Mouse (Mus musculus) intestine, embryonic 14.5 days (tissue): Measurements from ENCODE around the gene Dmrtb1. TPM values are rescaled to one million over a fixed set of nuclear protein-coding genes. Genes with fewer than 3 reads are reported as not detected.

Experiments
- ATAC-seq: fragments of 200-750 bp; cut with Nextera tagmentation; replicated peaks from 2 replicates; pipeline ENCODE4 v1.8.0; 2017; ENCODE audit warnings: low read depth, moderate number of reproducible peaks, moderate TSS enrichment, moderate library complexity; ENCODE audit not compliant: low FRiP score, low TSS enrichment
- DNase-seq: peaks from one replicate; pipeline ENCODE4 v3.0.0-alpha.2; 2018; ENCODE audit warnings: low spot score
- H3K27ac ChIP-seq: fragments of 300-500 bp; sonication (generic); 2 replicates; pipeline ENCODE4 v1.5.1; 2014; ENCODE audit warnings: low read depth, mild to moderate bottlenecking, control low read depth
- H3K27me3 ChIP-seq: fragments of 300-500 bp; sonication (generic); replicated peaks from 2 replicates; pipeline ENCODE4 v1.6.1; 2014; ENCODE audit warnings: low read length, control low read depth; ENCODE audit not compliant: control insufficient read depth, insufficient read depth
- H3K36me3 ChIP-seq: fragments of 300-500 bp; sonication (generic); 2 replicates; pipeline ENCODE4 v1.6.1; 2014; ENCODE audit warnings: low read length, control low read depth; ENCODE audit not compliant: control insufficient read depth, insufficient read depth
- H3K4me1 ChIP-seq: fragments of 300-500 bp; sonication (generic); replicated peaks from 2 replicates; pipeline ENCODE4 v1.6.1; 2014; ENCODE audit warnings: low read length, control low read depth, mixed read lengths; ENCODE audit not compliant: control insufficient read depth, insufficient read depth
- H3K4me2 ChIP-seq: fragments of 300-500 bp; sonication (generic); 2 replicates; pipeline ENCODE4 v1.6.1; 2014; ENCODE audit warnings: low read length
- H3K4me3 ChIP-seq: fragments of 300-500 bp; sonication (generic); 2 replicates; pipeline ENCODE4 v1.5.1; 2014; ENCODE audit warnings: low read depth, low read length, control low read depth, mixed read lengths
- H3K9ac ChIP-seq: fragments of 300-500 bp; sonication (generic); 2 replicates; pipeline ENCODE4 v1.6.1; 2014; ENCODE audit warnings: mild to moderate bottlenecking, low read length
- H3K9me3 ChIP-seq: fragments of 300-500 bp; sonication (generic); 2 replicates; pipeline ENCODE4 v1.6.1; 2016; ENCODE audit warnings: low read length, control low read depth; ENCODE audit not compliant: control insufficient read depth
- WGBS: fragments of 180-500 bp; shearing (Covaris S2); extraction: QIAGEN DNeasy Blood & Tissue Kit; methylation state at CpG from one replicate; pipeline ENCODE4 v1.1.7; 2014; 5-methylcytosine and 5-hydroxymethylcytosine counted together
- polyA plus RNA-seq: library from polyadenylated mRNA; unstranded; fragments of >200 nt; fragmentation: Nextera tagmentation; extraction: Ambion mirVana; gene quantifications from 2 replicates; pipeline ENCODE4 v1.2.1, GENCODE M21; 2014

The Dmrtb1 gene
- polyA plus RNA-seq, 1 experiment from 2014 or later, result not detected

GRCm38 (mm10) chr4:107673638-107674321 lies 10.2 kb downstream of the Dmrtb1 start:
- H3K27me3 ChIP-seq, result peaks cover 18% of the 10 kb centered on the region
- H3K27ac ChIP-seq, result no peak overlapping the region
- DNase-seq (peak; percentile 94), ATAC-seq (peak; percentile 86)
- no peak overlapping the region for H3K4me3 ChIP-seq
- peaks cover 7% of the 10 kb centered on the region for H3K4me1 ChIP-seq
- H3K36me3 ChIP-seq, result no peaks in the 10 kb centered on the region
- H3K9ac ChIP-seq, result no peak overlapping the region
- 19% methylated on average over 23 of the region's 23 CpGs for WGBS
- peak overlapping the region; percentile 23 for H3K4me2 ChIP-seq
- no peaks in the 10 kb centered on the region for H3K9me3 ChIP-seq

DNA sequence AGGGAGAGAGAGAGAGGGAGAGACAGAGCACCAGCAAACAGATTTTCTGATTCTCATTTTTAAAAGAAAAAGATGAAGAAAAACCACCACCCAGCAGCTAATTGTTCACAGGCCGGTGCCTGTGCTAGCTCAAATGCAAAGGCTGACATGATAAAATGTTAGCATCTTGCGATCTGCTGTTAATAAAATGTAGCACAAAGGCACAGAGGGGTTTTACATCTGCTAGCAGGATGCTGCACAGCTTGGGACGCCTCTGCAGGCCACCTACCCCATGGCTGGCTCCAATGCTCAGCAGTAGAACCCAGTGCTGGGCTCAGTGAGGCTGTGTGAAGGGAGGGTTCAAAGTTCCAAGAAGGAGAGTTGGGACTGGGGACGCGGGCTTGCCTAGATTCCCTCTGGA lies 13.3 kb downstream of the Dmrtb1 start:
- Histone ChIP-seq H3K9ac (no peak overlapping the region), H3K4me2 (no peak overlapping the region), H3K4me3 (no peak overlapping the region), H3K36me3 (no peaks in the 10 kb centered on the region), H3K4me1 (peaks cover 7% of the 10 kb centered on the region), H3K27me3 (peaks cover 18% of the 10 kb centered on the region), H3K9me3 (no peaks in the 10 kb centered on the region), H3K27ac (no peak overlapping the region)
- no peak for DNase-seq
- no peak for ATAC-seq
- 69% methylated on average over 5 of the region's 5 CpGs for WGBS

DNA sequence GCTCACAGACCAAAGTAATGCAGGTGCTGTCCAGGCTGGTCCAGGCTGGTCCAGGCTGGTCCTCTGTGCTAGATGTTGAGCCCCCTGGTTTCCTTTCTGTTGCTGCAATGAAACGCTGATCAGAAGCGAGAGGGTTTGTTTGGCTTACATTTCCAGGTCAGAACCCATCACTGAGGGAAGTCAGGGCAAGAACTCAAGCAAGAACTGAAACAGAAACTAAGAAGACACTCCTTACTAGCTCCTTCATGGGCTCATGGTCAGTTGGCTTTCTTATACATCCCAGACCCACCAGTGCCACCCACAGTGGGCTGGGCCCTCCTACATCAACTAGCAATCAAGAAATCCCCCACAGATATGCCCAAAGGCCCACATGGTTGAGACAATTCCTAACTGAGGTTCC lies 15.5 kb downstream of the Dmrtb1 start:
- Histone ChIP-seq H3K4me2 (no peak overlapping the region), H3K27me3 (peaks cover 14% of the 10 kb centered on the region), H3K9ac (no peak overlapping the region), H3K4me1 (no peaks in the 10 kb centered on the region), H3K9me3 (no peaks in the 10 kb centered on the region), H3K36me3 (no peaks in the 10 kb centered on the region), H3K27ac (no peak overlapping the region), H3K4me3 (no peak overlapping the region)
- ATAC-seq, result no peak
- WGBS, result 87% methylated on average over 2 of the region's 2 CpGs
- DNase-seq, result no peak

DNA sequence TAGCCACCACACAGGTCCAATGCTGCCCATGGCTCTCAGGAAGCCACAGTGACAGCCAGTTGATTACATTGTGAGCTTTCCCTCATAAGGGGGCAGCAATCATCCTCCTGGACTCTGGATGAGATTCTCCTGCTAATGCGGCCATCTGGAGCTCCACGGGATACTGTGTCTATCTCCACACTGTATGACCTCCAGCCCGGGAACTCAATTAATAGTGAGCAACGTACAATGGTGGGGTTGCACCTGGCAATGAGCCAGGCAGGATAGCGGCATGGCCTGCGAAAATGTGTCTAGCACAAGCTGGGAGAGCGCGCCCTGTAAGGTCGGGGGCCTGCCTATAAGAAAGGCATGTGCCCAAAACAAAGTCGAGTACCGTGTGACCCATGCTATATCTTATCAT lies 23.4 kb downstream of the Dmrtb1 start:
- Histone ChIP-seq H3K4me1 (peaks cover 6% of the 10 kb centered on the region; the same call in 1 of the 2 replicates), H3K27me3 (no peaks in the 10 kb centered on the region), H3K36me3 (no peaks in the 10 kb centered on the region), H3K27ac (no peak overlapping the region), H3K9ac (no peak overlapping the region), H3K4me3 (no peak overlapping the region), H3K9me3 (no peaks in the 10 kb centered on the region), H3K4me2 (no peak overlapping the region)
- WGBS, result 87% methylated on average over 11 of the region's 11 CpGs
- no peak for ATAC-seq
- no peak for DNase-seq

- Histone ChIP-seq H3K9me3 (no peaks in the 10 kb centered on the region), H3K27me3 (no peaks in the 10 kb centered on the region), H3K27ac (no peak overlapping the region), H3K4me2 (no peak overlapping the region), H3K4me3 (no peak overlapping the region), H3K9ac (no peak overlapping the region), H3K4me1 (peaks cover 11% of the 10 kb centered on the region; the same call in 1 of the 2 replicates), H3K36me3 (no peaks in the 10 kb centered on the region)
- ATAC-seq, result no peak
- DNase-seq, result no peak
- WGBS, result 70% methylated on average over 5 of the region's 5 CpGs
These were observed 30.8 kb downstream of the Dmrtb1 start for GRCm38 (mm10) chr4:107653280-107653643.

DNA sequence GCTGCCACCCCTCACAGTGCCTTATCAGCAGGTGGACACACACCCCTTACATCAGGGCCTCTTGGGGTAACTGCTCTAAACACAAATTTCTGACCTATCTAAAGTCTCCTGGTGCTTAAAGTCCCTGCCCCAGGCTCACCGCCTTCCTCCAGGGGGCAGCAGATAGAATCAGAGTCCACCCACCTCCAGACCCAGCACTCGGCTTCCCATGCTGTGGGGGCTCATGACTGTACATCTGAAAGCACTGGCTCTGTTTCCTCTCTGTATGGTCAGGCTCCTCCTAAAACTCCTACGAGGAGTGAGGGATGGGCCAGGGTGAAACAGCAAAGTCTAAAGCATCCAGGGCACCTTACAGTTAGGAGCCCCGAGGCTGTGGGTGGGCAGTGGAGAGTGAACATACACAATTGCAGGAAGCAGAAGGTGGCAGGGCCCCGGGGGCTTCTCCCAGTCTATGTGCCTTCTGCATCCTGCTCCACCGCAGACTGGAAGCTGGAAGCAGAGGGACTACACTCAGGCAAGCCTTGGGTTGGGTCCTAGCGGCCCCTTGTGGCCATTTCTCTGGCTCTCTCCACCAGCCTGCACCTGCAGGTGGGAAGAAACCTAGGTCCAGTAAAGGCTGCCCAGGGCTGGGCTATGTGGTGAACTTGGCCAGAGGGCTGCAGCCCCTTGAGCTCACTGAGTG lies 31.3 kb downstream of the Dmrtb1 start:
- H3K27me3 ChIP-seq, result no peaks in the 10 kb centered on the region
- H3K4me1 ChIP-seq, result peaks cover 11% of the 10 kb centered on the region; the same call in 1 of the 2 replicates
- DNase-seq (peak; percentile 91), ATAC-seq (peak; percentile 85)
- H3K27ac ChIP-seq, result no peak overlapping the region
- no peak overlapping the region for H3K4me3 ChIP-seq
- no peak overlapping the region for H3K9ac ChIP-seq
- WGBS, result 13% methylated on average over 7 of the region's 7 CpGs
- H3K36me3 ChIP-seq, result no peaks in the 10 kb centered on the region
- H3K9me3 ChIP-seq, result no peaks in the 10 kb centered on the region
- H3K4me2 ChIP-seq, result no peak overlapping the region

- 30% methylated on average over 12 of the region's 12 CpGs for WGBS
- no peak overlapping the region for H3K27ac ChIP-seq
- ATAC-seq (no peak), DNase-seq (no peak)
- 0 out of 2 replicates have a peak, but pooled peaks cover 6% of the 10 kb centered on the region for H3K4me1 ChIP-seq
- H3K4me2 ChIP-seq, result no peak overlapping the region
- H3K36me3 ChIP-seq, result no peaks in the 10 kb centered on the region
- no peak overlapping the region for H3K9ac ChIP-seq
- H3K4me3 ChIP-seq, result no peak overlapping the region
- H3K9me3 ChIP-seq, result no peaks in the 10 kb centered on the region
- H3K27me3 ChIP-seq, result no peaks in the 10 kb centered on the region
These were observed 33.0 kb downstream of the Dmrtb1 start for GRCm38 (mm10) chr4:107651021-107651496.

DNA sequence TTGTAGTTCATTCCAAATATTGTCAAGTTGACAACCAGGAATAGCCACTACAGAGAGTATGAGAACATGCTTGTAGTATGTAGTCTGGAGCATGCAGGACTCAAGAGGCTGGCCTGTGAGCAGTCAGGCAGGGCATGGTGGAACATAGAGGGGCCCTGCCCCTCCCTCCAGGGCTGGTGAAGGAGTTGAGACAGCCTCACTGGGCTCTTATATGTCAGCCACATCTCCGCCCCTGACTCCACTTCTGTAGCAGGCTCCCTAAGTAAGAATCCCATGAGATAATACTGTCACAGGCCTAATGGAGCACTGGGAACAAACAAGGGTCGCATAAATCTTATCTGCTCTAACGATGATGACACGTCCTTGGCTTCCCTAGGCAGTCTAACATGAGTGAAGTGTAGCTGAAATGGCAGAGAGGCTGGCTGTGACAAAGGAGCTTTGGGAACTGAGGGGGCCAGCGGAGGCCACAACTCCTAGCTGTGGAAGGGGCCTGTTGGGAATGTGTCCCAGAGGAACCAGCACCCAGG lies 35.0 kb downstream of the Dmrtb1 start:
- 78% methylated on average over 5 of the region's 5 CpGs for WGBS
- H3K27me3 ChIP-seq, result no peaks in the 10 kb centered on the region
- H3K4me2 ChIP-seq, result no peak overlapping the region
- no peak for DNase-seq
- H3K4me3 ChIP-seq, result no peak overlapping the region
- no peak for ATAC-seq
- H3K4me1 ChIP-seq, result 0 out of 2 replicates have a peak, but pooled peaks cover 6% of the 10 kb centered on the region
- H3K36me3 ChIP-seq, result no peaks in the 10 kb centered on the region
- no peak overlapping the region for H3K9ac ChIP-seq
- H3K9me3 ChIP-seq, result no peaks in the 10 kb centered on the region
- no peak overlapping the region for H3K27ac ChIP-seq
